Mouse (Mus musculus): ENCODE results near the gene Swsap1.

DNA sequence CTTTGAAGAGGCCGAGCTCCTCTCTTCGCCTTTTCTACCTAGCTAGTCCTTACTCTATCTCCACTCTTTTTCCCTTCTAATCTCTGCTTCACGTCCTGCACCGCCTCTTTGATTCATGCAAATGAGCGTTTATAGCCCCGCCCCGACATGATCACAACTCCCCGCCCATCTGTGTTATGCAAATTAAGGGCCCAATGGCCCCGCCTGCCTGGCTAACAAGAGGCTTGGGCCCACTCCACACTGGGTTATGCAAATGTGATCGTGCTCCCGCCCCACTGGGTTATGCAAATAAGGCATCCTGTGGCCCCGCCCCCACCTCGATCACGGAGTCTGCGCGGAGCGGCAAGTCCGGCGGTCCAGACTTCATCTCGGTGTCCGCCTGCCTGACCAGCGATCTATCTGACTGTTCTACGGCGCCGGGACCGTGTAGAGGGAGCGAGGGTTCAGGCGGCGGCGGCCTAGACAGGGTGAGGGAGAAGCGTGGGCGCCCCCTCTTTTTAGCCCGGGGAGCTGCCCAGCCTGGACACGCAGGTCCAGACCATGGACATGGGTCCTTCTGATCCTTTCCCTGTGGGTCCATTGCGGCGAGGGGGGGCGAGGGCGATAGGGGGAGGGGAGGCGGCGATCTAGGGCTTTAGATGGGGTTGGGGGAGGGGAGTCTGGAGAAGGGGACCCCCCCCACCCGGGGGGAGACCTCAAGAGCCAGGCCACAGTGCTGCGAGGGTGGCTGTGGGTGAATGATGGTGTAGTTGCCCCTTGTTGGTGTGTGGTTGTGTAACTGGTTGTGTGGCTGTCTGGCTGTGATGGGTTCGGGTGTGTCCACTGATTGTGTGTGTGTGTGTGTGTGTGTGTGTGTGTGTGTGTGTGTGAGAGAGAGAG, 18.6 kb upstream of the Swsap1 start, which contains the start of gene Plppr2:
- no peak; the same call in 1 of the 2 replicates for TF ChIP-seq POLR2A (IDR thresholded peaks at IDR 0.05; ENCODE audit: borderline replicate concordance, extremely low read depth, low read depth, low read length)
- no peak for TF ChIP-seq CTCF (IDR thresholded peaks at IDR 0.05; ENCODE audit: insufficient read depth, low read length)
